Mouse (Mus musculus) adrenal gland, adult 18-20 months (tissue): Measurements from ENCODE around the gene Themis. TPM values are rescaled to one million over a fixed set of nuclear protein-coding genes. Genes with fewer than 3 reads are reported as not detected.

ENCODE experiments used
- DNase-seq, 2 experiments: peaks; one replicate each; pipeline ENCODE4 v3.0.0; 2021 to 2022; ENCODE audit warnings: low spot score in 2 of 2
- total RNA-seq, 2 experiments: library from RNA; stranded (reverse); gene quantifications; 1 replicate in 1 of 2; 2 replicates in 1 of 2; pipeline ENCODE4 v1.2.3; 2021

The Themis gene
- total RNA-seq, 2 experiments from 2014 or later: 0.07 to 0.29 TPM

DNA sequence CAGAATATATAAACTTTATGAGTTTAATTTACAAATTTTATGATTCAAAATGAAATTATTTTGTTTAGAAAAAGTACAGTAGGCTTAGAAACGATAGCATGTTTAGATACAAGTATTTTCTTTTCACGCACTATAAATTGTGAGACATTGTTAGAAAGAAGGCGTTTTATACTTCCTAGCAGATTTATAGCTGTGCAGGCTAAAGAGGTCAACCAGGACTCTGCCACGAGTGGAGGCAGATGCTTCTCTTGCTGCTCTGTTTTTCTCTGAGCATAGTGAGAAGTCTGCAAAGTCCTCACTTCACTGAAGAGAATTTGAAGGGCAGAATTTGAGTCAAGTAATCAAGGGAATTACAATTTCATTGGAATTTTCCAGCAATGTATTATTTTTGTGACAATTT is 131.3 kb downstream of the Themis start:
- DNase-seq: no peak

DNA sequence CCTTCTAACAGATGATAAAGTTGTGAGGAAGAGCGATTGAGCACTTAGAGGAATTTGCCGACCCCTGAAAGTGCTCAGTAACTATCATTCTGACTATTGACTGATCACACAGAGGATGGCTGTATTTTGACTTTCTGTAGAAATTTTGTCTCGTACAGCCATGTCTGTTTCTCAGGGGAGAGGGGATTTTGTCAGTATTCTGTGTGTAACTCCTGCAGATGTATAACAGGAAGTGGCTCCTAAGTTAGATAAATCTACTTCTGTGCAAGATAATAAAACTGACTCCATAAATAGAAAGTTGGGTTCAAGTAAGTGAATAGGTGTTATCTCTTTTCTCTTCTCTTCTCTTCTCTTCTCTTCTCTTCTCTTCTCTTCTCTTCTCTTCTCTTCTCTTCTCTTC is 137.0 kb downstream of the Themis start:
- no peak for DNase-seq

DNA sequence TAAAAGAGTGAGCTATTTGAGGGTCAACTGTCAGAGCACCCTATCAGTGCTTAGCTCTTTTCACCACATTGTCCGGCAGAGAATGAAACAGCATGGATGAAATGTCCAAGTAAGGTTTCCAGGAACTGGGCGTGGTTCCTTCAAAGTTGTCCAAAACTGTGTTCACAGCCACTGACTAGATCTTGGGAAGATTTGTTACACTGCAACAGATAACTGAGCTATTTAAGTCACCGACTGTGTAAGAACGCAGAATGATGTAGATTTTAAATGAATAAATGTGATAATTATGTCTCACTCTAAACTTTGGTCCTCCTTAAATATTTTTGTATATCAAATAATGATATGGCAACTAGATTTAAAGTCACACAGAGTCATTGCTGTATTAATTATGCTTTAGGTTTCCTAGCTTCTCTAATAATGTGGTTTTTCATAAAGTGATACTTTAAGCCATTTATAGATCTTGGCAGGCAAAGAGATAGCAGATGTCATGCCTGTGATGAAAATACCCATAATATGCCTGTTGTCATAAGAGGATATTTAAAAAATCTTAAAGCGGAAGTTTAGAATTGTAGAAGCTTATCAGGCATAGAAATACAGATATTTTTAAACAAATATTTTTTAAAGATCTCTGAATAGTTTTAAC is 143.9 kb downstream of the Themis start:
- DNase-seq: no peak

DNA sequence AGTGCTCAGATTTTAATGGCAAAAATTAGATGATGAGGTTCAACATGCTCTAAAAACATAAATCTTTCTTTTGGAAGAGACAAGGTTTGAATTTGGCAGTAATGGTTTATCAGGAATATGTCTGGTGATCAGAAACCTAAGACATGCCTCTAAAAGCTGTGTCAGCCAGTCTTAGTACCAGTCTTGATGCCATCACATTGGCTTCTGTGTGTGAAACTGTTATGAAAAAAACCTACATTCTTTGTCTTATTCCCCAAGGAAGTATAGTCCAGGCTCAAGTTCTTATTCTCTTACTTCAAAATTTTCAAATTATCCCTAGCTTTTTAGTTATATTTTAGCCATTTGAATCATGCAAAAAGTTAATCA is 144.4 kb downstream of the Themis start:
- DNase-seq: no peak

DNA sequence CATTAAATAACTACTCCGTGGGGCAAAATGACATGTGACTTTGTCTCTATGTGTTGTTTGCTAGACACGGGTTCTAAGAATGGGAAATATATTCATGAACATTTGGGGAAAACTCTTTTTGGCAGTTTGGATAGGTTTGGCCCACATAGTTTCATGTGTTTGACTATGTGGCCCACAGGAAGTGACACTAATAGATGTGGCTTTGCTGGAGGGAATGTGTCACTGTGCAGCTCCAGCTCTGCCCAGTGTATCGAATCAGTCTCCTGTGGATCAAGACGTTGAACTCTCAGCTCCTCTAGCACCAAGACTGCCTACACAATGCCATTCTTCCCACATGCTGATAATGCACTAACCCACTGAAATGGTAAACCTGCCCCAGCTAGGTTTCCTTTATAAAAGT is 148.0 kb downstream of the Themis start:
- DNase-seq: no peak

DNA sequence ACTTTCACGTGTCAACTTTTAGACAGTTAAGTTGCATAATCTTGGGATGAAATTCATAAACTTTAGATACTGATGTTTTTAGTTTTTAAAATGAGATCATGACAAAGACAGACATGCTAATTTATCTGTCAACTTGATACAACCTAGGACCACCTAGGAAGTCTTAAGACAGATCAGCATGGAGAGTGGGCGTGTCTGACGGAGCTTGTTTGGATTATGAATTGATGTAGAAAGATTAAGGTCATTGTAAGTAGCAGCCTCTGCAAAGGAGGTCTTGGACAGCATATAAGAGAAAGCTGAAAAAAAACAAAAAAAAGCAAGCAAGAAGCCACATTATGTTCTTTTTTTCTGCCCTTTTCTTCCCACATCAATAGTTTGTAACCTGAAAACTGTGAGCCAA is 154.2 kb downstream of the Themis start:
- no peak for DNase-seq

DNA sequence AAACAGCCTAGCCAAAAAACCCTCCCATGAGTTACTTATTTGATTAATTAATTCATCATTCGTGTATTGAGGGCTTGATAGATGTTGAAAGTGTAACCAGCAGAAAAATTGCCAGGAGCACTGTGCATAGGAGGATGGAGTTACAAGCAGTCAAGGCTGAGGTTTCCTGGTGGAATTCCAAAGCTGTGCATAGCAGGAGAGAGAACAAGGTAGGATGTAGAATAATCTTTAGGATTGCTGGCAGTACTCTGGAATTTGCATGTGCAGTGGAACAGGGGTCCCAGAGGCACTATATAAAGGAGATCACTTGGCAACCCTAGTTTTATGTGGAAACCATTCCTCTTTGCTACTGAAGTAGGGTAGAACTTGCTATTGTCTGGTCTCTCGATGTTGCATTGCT is 174.4 kb downstream of the Themis start:
- DNase-seq: no peak

DNA sequence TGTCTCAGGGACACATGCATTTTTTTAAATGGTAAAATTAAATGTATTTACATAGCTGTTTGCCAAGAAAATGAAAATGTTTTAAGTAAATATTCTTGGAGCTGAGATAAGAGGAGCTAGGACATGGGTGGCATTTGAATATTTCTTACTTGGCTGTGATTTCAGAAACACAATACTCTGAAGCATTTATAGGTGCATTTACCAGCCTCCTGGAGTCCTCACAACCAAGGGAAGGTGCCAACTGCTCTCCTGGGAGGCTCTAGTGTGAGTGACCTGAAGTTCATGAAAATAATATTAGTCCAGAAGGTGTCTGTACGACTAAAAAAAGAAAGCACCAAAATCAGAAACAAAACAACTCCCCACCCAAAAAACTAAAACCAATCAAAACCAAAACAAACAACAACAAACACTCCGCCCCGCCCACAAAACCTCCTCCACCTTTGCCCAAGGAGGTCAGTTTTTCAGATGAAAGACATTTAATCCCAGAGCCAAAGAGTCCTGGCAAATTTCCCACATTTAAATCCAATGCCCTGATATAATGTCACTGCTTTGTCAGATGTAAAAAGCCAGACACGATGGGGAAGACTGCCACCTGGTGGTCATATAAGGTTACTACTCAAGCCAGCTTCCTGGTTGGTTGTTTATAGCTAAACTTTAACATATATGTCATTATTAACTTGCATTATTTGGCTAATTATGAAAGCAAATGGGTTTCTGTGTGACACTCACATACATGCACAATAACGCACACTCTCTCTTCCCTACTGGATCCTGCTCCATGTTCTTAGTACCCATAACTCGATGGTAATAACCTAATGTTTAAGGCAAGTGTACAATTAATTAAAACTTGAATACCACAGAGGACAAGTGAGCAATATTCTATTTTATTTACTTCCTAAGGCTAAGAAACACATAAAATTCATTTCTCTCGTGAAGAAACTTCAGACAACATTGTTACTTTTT is 175.9 kb downstream of the Themis start:
- peak; percentile 26 to 27 for DNase-seq

DNA sequence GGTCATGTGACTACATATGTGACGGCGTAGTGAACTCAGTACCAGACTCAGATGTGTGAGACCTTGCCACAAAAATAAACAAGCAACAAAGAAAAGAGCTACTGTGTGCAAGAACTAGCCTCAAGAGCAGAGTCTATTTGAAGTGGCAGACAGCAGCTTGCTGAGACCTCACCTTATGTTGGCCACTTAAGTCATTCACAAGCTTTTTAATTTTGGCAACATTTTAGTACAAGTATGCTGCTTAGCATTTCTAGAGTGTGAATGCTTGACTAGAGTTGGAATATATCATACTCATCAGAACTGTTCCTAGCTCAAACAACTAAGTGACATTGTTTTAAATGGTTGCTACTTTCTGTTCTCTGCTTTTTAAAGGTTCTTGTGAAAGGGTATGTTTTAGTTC is 188.0 kb downstream of the Themis start:
- no peak for DNase-seq

DNA sequence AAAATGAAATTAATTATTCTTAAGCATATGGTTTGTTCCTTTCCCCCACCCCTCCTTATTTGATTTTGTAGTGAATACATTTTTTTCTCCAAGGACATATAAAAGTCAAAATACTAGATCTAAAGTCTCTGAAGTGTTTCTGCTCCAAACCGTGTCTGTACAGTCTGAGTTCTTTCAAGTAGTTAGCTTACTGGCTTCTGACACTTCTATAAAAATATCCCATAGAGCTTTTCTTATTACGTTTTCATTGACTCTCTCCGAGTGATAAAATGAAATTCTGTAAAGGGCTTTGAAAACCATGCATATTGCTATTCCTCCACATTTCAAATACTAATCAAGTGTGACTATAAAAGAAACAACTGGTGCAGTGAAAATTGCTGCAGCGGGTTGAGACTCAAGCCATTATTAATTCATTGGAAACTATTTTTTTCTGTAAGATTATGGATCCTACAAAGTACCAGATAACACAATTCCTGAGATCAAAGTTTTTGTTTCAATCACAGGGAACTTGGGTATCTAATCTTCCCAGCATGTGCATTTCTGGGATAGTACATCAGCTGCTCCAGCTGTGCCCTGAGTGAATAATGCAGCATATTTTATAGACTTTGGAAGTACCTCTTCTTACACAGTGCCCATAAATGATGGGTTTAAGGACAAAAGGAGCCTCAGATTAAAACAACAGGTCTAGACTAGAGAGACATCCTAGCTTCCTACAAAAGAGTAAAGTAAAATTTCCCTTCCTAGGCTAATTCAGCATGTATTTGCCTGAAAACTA is 202.6 kb downstream of the Themis start:
- DNase-seq: no peak

DNA sequence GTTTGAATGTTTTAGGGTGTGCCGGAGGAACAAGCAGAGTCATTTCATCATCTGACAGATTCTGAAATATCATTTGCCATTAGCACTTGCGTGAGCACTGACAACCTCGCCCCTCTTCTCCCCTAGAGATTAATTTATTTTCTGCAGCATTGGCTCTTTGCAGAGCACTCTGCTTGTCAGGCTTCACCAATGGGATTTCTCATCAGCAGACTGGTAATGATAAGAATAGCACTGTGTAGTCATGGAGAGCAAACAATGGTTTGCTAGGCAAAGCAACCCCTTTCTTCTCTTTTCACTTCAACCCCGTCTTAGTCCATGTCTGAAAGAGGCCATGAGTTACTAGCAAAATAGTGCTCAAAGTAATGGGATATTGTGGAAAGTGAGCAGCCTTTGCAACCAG is 206.4 kb downstream of the Themis start:
- no peak for DNase-seq

DNA sequence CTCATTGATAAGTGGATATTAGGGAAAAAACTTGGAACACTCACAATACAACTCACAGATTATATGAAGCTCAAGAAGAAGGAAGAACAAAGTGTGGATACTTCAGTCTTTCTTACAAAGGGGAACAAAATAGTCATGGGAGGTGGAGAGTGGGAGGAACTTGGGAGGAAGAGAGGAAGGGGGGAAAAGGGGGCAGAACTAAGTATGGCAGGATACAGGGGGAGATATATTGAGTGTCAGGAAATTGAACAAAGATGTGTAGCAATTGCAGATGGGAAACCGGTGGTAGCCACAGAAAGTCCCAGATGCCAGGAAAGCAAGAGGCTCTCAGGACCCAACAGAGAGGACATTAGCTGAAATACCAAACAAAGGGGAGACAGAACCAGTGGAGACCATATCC is 219.5 kb downstream of the Themis start:
- no peak for DNase-seq

DNA sequence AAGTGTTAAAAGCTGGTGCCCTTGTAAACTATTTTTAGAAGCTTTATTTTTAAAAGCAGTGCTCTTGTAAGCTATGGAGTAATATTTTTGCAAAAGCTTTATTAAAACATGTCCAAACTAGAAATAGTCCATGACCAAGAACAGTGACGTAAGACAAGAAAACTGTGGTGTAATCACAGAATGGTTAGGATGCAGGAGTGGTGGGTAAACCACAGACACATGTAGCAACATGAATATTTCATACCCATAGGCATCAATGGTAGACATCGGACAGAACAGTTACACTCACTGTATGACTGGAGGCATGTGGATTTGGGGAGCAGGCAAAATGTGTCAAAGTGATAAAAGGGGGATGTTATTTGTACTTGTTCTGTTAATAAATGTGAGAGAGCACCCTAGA is 222.7 kb downstream of the Themis start:
- no peak for DNase-seq

DNA sequence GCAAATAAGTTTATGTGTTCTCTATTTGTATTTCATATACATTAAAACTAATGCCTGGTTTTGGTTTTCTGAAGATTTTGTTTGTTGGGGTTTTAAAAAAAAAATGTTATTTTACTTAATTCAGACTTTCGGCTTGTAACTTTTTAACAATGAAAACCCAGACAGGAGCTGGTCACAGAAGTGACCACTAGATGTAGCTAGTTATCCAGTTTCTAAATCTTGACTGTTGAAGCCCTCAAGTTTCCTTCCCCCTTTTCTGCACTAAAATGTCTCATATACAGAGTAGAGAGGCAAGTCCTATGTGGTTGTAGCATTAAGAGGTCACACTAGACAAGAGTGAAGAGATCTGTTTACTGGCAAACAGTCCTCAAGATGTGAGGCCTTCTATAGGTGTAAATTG is 230.2 kb downstream of the Themis start:
- DNase-seq: no peak
